Mouse (Mus musculus): ENCODE measurements around the gene Trp53bp2.

- peak; percentile 42; the same call in 1 of the 2 replicates for TF ChIP-seq MAX (IDR thresholded peaks at IDR 0.05; ENCODE audit: low read length)
- TF ChIP-seq NELFE (IDR thresholded peaks at IDR 0.05; ENCODE audit: low read depth, low read length), result peak; percentile 25; the same call in 1 of the 2 replicates
- peak; percentile 11 to 51 (median 46); a peak in 4 of 6 replicates for TF ChIP-seq CTCF (IDR thresholded peaks at IDR 0.05 in 2 of 3, conservative IDR thresholded peaks at IDR 0.05 in 1 of 3; ENCODE audit: control insufficient read depth in 1 of 3, insufficient read depth in 1 of 3, low read depth in 2 of 3, low read length in 3 of 3, poor library complexity in 1 of 3, severe bottlenecking in 1 of 3)
- TF ChIP-seq USF1 (IDR thresholded peaks at IDR 0.05; ENCODE audit: low read depth, low read length), result no peak
- TF ChIP-seq POLR2A (IDR thresholded peaks at IDR 0.05; ENCODE audit: control insufficient read depth in 1 of 2, insufficient read depth in 1 of 2, low read depth in 1 of 2, low read length in 2 of 2, poor library complexity in 1 of 2), result peak in 1 of 2 experiments; percentile 35; a peak in 1 of 4 replicates
- TF ChIP-seq MXI1 (IDR thresholded peaks at IDR 0.05; ENCODE audit: low read depth, low read length), result peak; percentile 43; the same call in 1 of the 2 replicates
- peak; percentile 3; the same call in 1 of the 2 replicates for TF ChIP-seq SMC3 (IDR thresholded peaks at IDR 0.05; ENCODE audit: low read depth, low read length)
- peak; percentile 67 for TF ChIP-seq GATA1 (IDR thresholded peaks at IDR 0.05; ENCODE audit: low read depth, low read length)
- TF ChIP-seq ETS1 (IDR thresholded peaks at IDR 0.05; ENCODE audit: low read depth, low read length), result peak; percentile 99
Measured at GRCm38 (mm10) chr1:182506229-182506986, 97.4 kb downstream of the Trp53bp2 start.
